Mouse (Mus musculus): ENCODE measurements around the gene Lrrc74a. TPM values are rescaled to one million over a fixed set of nuclear protein-coding genes. Genes with fewer than 3 reads are reported as not detected.

Lrrc74a gene
- polyA plus RNA-seq, 1 experiment from 2014 or later: not detected

- H3K36me3 ChIP-seq (replicated peaks): no peaks in the 10 kb centered on the region
- no peak overlapping the region for H3K4me3 ChIP-seq
- no peak overlapping the region for H3K4me2 ChIP-seq
- no peak for ATAC-seq (replicated peaks)
- no peaks in the 10 kb centered on the region for H3K9me3 ChIP-seq
- H3K27me3 ChIP-seq (replicated peaks): no peaks in the 10 kb centered on the region
- WGBS: 87% methylated on average over 7 of the region's 7 CpGs
- no peak overlapping the region for H3K27ac ChIP-seq
- peaks cover 18% of the 10 kb centered on the region for H3K4me1 ChIP-seq
- no peak overlapping the region for H3K9ac ChIP-seq
Observed at GRCm38 (mm10) chr12:86775561-86776280, 41.6 kb downstream of the Lrrc74a start.

GRCm38 (mm10) chr12:86776341-86776860, 42.2 kb downstream of the Lrrc74a start:
- no peak overlapping the region for H3K4me3 ChIP-seq
- H3K9ac ChIP-seq: no peak overlapping the region
- peaks cover 13% of the 10 kb centered on the region for H3K4me1 ChIP-seq
- WGBS: 88% methylated on average over 7 of the region's 7 CpGs
- H3K36me3 ChIP-seq (replicated peaks): no peaks in the 10 kb centered on the region
- no peak overlapping the region for H3K27ac ChIP-seq
- no peak for ATAC-seq (replicated peaks)
- H3K9me3 ChIP-seq: no peaks in the 10 kb centered on the region
- no peaks in the 10 kb centered on the region for H3K27me3 ChIP-seq (replicated peaks)
- no peak overlapping the region for H3K4me2 ChIP-seq

GRCm38 (mm10) chr12:86778531-86778930, 44.4 kb downstream of the Lrrc74a start:
- Histone ChIP-seq H3K9ac (no peak overlapping the region), H3K36me3 (replicated peaks) (no peaks in the 10 kb centered on the region), H3K9me3 (no peaks in the 10 kb centered on the region), H3K27ac (no peak overlapping the region), H3K27me3 (replicated peaks) (no peaks in the 10 kb centered on the region), H3K4me3 (no peak overlapping the region), H3K4me2 (no peak overlapping the region), H3K4me1 (no peaks in the 10 kb centered on the region)
- ATAC-seq (replicated peaks): no peak
- 91% methylated on average over 4 of the region's 4 CpGs for WGBS

GRCm38 (mm10) chr12:86779206-86779989, 45.2 kb downstream of the Lrrc74a start:
- Histone ChIP-seq H3K36me3 (replicated peaks) (no peaks in the 10 kb centered on the region), H3K4me3 (no peak overlapping the region), H3K4me2 (no peak overlapping the region), H3K4me1 (no peaks in the 10 kb centered on the region), H3K27ac (no peak overlapping the region), H3K27me3 (replicated peaks) (no peaks in the 10 kb centered on the region), H3K9me3 (no peaks in the 10 kb centered on the region), H3K9ac (no peak overlapping the region)
- no peak for ATAC-seq (replicated peaks)
- 39% methylated on average over 11 of the region's 11 CpGs for WGBS

GRCm38 (mm10) chr12:86781654-86782202, 47.6 kb downstream of the Lrrc74a start:
- H3K36me3 ChIP-seq (replicated peaks): no peaks in the 10 kb centered on the region
- H3K4me3 ChIP-seq: no peak overlapping the region
- H3K27me3 ChIP-seq (replicated peaks): no peaks in the 10 kb centered on the region
- no peak overlapping the region for H3K27ac ChIP-seq
- H3K4me2 ChIP-seq: no peak overlapping the region
- 36% methylated on average over 6 of the region's 6 CpGs for WGBS
- H3K9ac ChIP-seq: no peak overlapping the region
- H3K9me3 ChIP-seq: no peaks in the 10 kb centered on the region
- H3K4me1 ChIP-seq: peaks cover 11% of the 10 kb centered on the region
- no peak for ATAC-seq (replicated peaks)

- Histone ChIP-seq H3K9ac (no peak overlapping the region), H3K4me2 (no peak overlapping the region), H3K27me3 (replicated peaks) (no peaks in the 10 kb centered on the region), H3K27ac (peak overlapping the region; percentile 57), H3K36me3 (replicated peaks) (no peaks in the 10 kb centered on the region), H3K4me3 (no peak overlapping the region), H3K9me3 (no peaks in the 10 kb centered on the region), H3K4me1 (peaks cover 33% of the 10 kb centered on the region)
- 15% methylated on average over 12 of the region's 12 CpGs for WGBS
- ATAC-seq (replicated peaks): peak; percentile 31; the same call in 1 of the 2 replicates
Observed at GRCm38 (mm10) chr12:86786149-86787019, 52.2 kb downstream of the Lrrc74a start.

GRCm38 (mm10) chr12:86787020-86787553, 52.9 kb downstream of the Lrrc74a start:
- H3K4me2 ChIP-seq: no peak overlapping the region
- no peak overlapping the region for H3K4me3 ChIP-seq
- no peak overlapping the region for H3K9ac ChIP-seq
- H3K36me3 ChIP-seq (replicated peaks): no peaks in the 10 kb centered on the region
- H3K9me3 ChIP-seq: no peaks in the 10 kb centered on the region
- WGBS: 20% methylated on average over 4 of the region's 4 CpGs
- ATAC-seq (replicated peaks): no peak; the same call in 1 of the 2 replicates
- H3K27me3 ChIP-seq (replicated peaks): no peaks in the 10 kb centered on the region
- H3K4me1 ChIP-seq: peaks cover 33% of the 10 kb centered on the region
- peak overlapping the region; percentile 57 for H3K27ac ChIP-seq

- Histone ChIP-seq H3K9ac (no peak overlapping the region), H3K4me1 (peaks cover 32% of the 10 kb centered on the region), H3K4me3 (no peak overlapping the region), H3K9me3 (no peaks in the 10 kb centered on the region), H3K27me3 (replicated peaks) (no peaks in the 10 kb centered on the region), H3K4me2 (no peak overlapping the region), H3K27ac (peak overlapping the region; percentile 26), H3K36me3 (replicated peaks) (no peaks in the 10 kb centered on the region)
- 0 out of 2 replicates have a peak, but pooled peaks have one; percentile 56 for ATAC-seq (replicated peaks)
- 20% methylated on average over 6 of the region's 6 CpGs for WGBS
Observed at GRCm38 (mm10) chr12:86790100-86790848, 56.1 kb downstream of the Lrrc74a start.

- 26% methylated on average over 2 of the region's 2 CpGs for whole genome bisulfite sequencing
- H3K27ac ChIP-seq: peak overlapping the region; percentile 26
- H3K4me2 ChIP-seq: no peak overlapping the region
- H3K4me1 ChIP-seq: peaks cover 33% of the 10 kb centered on the region
- ATAC-seq (replicated peaks): no peak
- no peaks in the 10 kb centered on the region for H3K9me3 ChIP-seq
- H3K4me3 ChIP-seq: no peak overlapping the region
- H3K36me3 ChIP-seq (replicated peaks): no peaks in the 10 kb centered on the region
- H3K9ac ChIP-seq: no peak overlapping the region
- H3K27me3 ChIP-seq (replicated peaks): no peaks in the 10 kb centered on the region
Observed at GRCm38 (mm10) chr12:86790849-86791127, 56.6 kb downstream of the Lrrc74a start.

GRCm38 (mm10) chr12:86791987-86792386, 57.8 kb downstream of the Lrrc74a start:
- Histone ChIP-seq H3K36me3 (replicated peaks) (no peaks in the 10 kb centered on the region), H3K9me3 (no peaks in the 10 kb centered on the region), H3K4me3 (no peak overlapping the region), H3K4me2 (no peak overlapping the region), H3K9ac (no peak overlapping the region), H3K4me1 (peaks cover 29% of the 10 kb centered on the region), H3K27ac (no peak overlapping the region), H3K27me3 (replicated peaks) (no peaks in the 10 kb centered on the region)
- 89% methylated on average over 2 of the region's 2 CpGs for WGBS
- no peak for ATAC-seq (replicated peaks)

GRCm38 (mm10) chr12:86793830-86794229, 59.7 kb downstream of the Lrrc74a start:
- Histone ChIP-seq H3K9me3 (no peaks in the 10 kb centered on the region), H3K27ac (no peak overlapping the region), H3K9ac (no peak overlapping the region), H3K4me3 (no peak overlapping the region), H3K27me3 (replicated peaks) (no peaks in the 10 kb centered on the region), H3K4me2 (no peak overlapping the region), H3K4me1 (peaks cover 28% of the 10 kb centered on the region), H3K36me3 (replicated peaks) (no peaks in the 10 kb centered on the region)
- no peak for ATAC-seq (replicated peaks)
- 59% methylated on average over 3 of the region's 3 CpGs for WGBS
